ENCODE assay signal across 18 mouse cellular contexts in the genomic region with DNA sequence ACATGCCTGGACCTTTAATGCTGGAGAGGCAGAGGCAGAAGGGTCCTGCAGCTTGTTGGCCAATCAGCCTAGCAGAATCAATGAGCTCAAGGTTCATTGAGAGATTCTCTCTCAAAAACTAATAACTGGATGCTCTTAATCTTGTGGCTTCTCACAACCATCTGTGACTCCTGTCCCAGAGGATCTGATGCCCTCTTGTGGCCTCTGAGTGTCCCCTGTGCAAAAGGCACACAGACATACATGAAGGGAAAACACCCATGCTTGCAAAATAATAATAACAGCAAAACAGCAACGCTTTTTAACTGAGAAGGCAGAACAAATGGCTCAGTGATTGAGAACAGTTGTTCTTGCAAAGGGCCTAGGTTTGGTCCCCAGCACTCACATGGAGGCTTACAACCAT. TPM values are rescaled to one million over a fixed set of nuclear protein-coding genes. Genes with fewer than 3 reads are reported as not detected.
A peak's percentile ranks its signal among the peaks of the same experiment; 100 is the strongest.
DNase-seq lines count a peak whose midpoint lies in the region; ATAC-seq and TF ChIP-seq lines count a peak whose summit lies in the region.
"Had no signal": no experiment of that assay in that cellular context is flagged by ENCODE, and none has a peak within 500 bp of the region (broad histone marks: within the 10 kb centered on the region; RNA-seq: fewer than 3 reads in every experiment).

No protein-coding gene starts in this region.

- TF ChIP-seq CTCF in cerebellum, adult 2 months (IDR thresholded peaks at IDR 0.05; ENCODE audit: borderline replicate concordance, insufficient read depth, low read depth, low read length) = peak; percentile 2; the same call in 1 of the 2 replicates
- no peak for TF ChIP-seq CTCF in liver, adult 2 months (IDR thresholded peaks at IDR 0.05; ENCODE audit: low read depth, low read length)
- TF ChIP-seq CTCF in stomach, postnatal 0 days (IDR thresholded peaks at IDR 0.05; ENCODE audit: low read depth) = peak; percentile 44

- no peak overlapping the region for H3K27ac ChIP-seq in cerebellum, adult 2 months (ENCODE audit: insufficient read depth, low read length)
- no peak overlapping the region for H3K27ac ChIP-seq in liver, adult 2 months (replicated peaks; ENCODE audit: insufficient read depth, low read depth, low read length)
- H3K27ac ChIP-seq in stomach, postnatal 0 days (replicated peaks) = no peak overlapping the region
- H3K27ac ChIP-seq: embryonic facial prominence, embryonic 13.5 days; midbrain, embryonic 13.5 days had no signal

- no peak for ATAC-seq in stomach, postnatal 0 days (ENCODE audit: low FRiP score, low TSS enrichment)
- no peak for ATAC-seq in inflammation-experienced regulatory T-cells, adult 6 months
- ATAC-seq: intestine, embryonic 16.5 days; midbrain, embryonic 13.5 days; Patski had no signal

- 58% methylated on average over 1 of the region's 1 CpGs for WGBS in cerebellum, adult 2 months
- 55% methylated on average over 1 of the region's 1 CpGs for WGBS in liver, adult 2 months
- WGBS in stomach, postnatal 0 days = 62% methylated on average over 1 of the region's 1 CpGs

- H3K4me3 ChIP-seq in cerebellum, adult 2 months (replicated peaks; ENCODE audit: insufficient read depth, low read depth, low read length) = no peak overlapping the region
- H3K4me3 ChIP-seq in liver, adult 2 months (ENCODE audit: insufficient read depth, low read depth, low read length) = no peak overlapping the region
- H3K4me3 ChIP-seq in stomach, postnatal 0 days (ENCODE audit: low read depth, low read length) = no peak overlapping the region
- H3K4me3 ChIP-seq: embryonic facial prominence, embryonic 13.5 days; midbrain, embryonic 13.5 days had no signal

- H3K27me3 ChIP-seq in cerebellum, adult 2 months (ENCODE audit: control insufficient read depth, insufficient read depth, low read length) = no peaks in the 10 kb centered on the region
- H3K27me3 ChIP-seq in liver, adult 2 months (ENCODE audit: control insufficient read depth, insufficient read depth, low read length) = no peaks in the 10 kb centered on the region
- no peaks in the 10 kb centered on the region for H3K27me3 ChIP-seq in stomach, postnatal 0 days (ENCODE audit: control insufficient read depth, insufficient read depth, low read length)
- H3K27me3 ChIP-seq: embryonic facial prominence, embryonic 13.5 days; midbrain, embryonic 13.5 days had no signal

- no peak overlapping the region for H3K4me2 ChIP-seq in stomach, postnatal 0 days (replicated peaks; ENCODE audit: low read depth)
- H3K4me2 ChIP-seq: embryonic facial prominence, embryonic 13.5 days; midbrain, embryonic 13.5 days had no signal

- H3K79me2 ChIP-seq in liver, adult 2 months (ENCODE audit: control insufficient read depth, insufficient read depth, low read length) = no peaks in the 10 kb centered on the region

- no peak for TF ChIP-seq POLR2A in cerebellum, adult 2 months (IDR thresholded peaks at IDR 0.05; ENCODE audit: borderline replicate concordance, insufficient read depth, low read length)
- no peak for TF ChIP-seq POLR2A in liver, adult 2 months (IDR thresholded peaks at IDR 0.05; ENCODE audit: extremely low read depth, insufficient read depth, low read length)

- H3K9me3 ChIP-seq in stomach, postnatal 0 days (ENCODE audit: control insufficient read depth, low read length) = no peaks in the 10 kb centered on the region
- H3K9me3 ChIP-seq: embryonic facial prominence, embryonic 13.5 days; midbrain, embryonic 13.5 days had no signal

- DNase-seq in cerebellum, adult 2 months = no peak
- no peak for DNase-seq in cerebellum, postnatal 25 days
- DNase-seq in liver, adult 2 months (ENCODE audit: extremely low read depth, low read depth, low spot score) = peak; percentile 0
- DNase-seq in liver = no peak
- DNase-seq in thymus, postnatal 4 days = peak; percentile 21
- no peak for DNase-seq in thymus, postnatal 25 days
- no peak for DNase-seq in stomach, postnatal 0 days (ENCODE audit: low spot score)
- DNase-seq: B cell, adult 2 months; cerebellum, adult 11 months; gastrocnemius, postnatal 36 days; kidney, postnatal 4 days; right cerebral cortex, adult 18-20 months had no signal

- no peaks in the 10 kb centered on the region for H3K36me3 ChIP-seq in liver, adult 2 months (ENCODE audit: control insufficient read depth, insufficient read depth, low read length)
- no peaks in the 10 kb centered on the region for H3K36me3 ChIP-seq in stomach, postnatal 0 days (ENCODE audit: control insufficient read depth, insufficient read depth, low read length)
- H3K36me3 ChIP-seq: embryonic facial prominence, embryonic 13.5 days; midbrain, embryonic 13.5 days had no signal

- TF ChIP-seq EP300 in stomach, postnatal 0 days (optimal IDR thresholded peaks at IDR 0.05) = no peak

- no peak overlapping the region for H3K9ac ChIP-seq in liver, adult 2 months (ENCODE audit: low read depth, low read length)
- H3K9ac ChIP-seq in stomach, postnatal 0 days (ENCODE audit: low read length) = no peak overlapping the region
- H3K9ac ChIP-seq: embryonic facial prominence, embryonic 13.5 days; midbrain, embryonic 13.5 days had no signal

- H3K4me1 ChIP-seq in cerebellum, adult 2 months (ENCODE audit: control insufficient read depth, insufficient read depth, low read length) = no peaks in the 10 kb centered on the region
- H3K4me1 ChIP-seq in liver, adult 2 months (ENCODE audit: control insufficient read depth, insufficient read depth, low read length) = no peaks in the 10 kb centered on the region
- H3K4me1 ChIP-seq in stomach, postnatal 0 days (replicated peaks; ENCODE audit: control insufficient read depth, insufficient read depth) = no peaks in the 10 kb centered on the region
- H3K4me1 ChIP-seq: embryonic facial prominence, embryonic 13.5 days; midbrain, embryonic 13.5 days had no signal

RNA-seq across cellular contexts. Expression of gene Map1s, which starts 44.1 kb away (rescaled TPM):
- polyA plus RNA-seq in cerebellum, adult 2 months (2012; rRNA removed) = 53.4 and 53.7 TPM in 2 replicates
- 1.8 and 3.0 TPM in 2 replicates for total RNA-seq in liver, adult 2 months (2014; rRNA removed)
- polyA plus RNA-seq in liver, adult 2 months (2012; rRNA removed) = 4.6 and 8.7 TPM in 2 replicates
- 15.2 and 15.6 TPM in 2 replicates for polyA plus RNA-seq in stomach, postnatal 0 days (2015; fragmentation: Nextera tagmentation; extraction: Ambion mirVana)
- 10 to 100 TPM; 13.9 to 16.7 (median 13.9) TPM for polyA plus RNA-seq in inflammation-experienced regulatory T-cells, adult 6 months (2017; shearing (Covaris generic))

RNA-seq across cellular contexts. Expression of gene Rpl18a, which starts 52.6 kb away (rescaled TPM):
- polyA plus RNA-seq in cerebellum, adult 2 months (2012; rRNA removed) = 1,458 and 1,510 TPM in 2 replicates
- total RNA-seq in liver, adult 2 months (2014; rRNA removed) = 318 and 506 TPM in 2 replicates
- 1,953 and 2,350 TPM in 2 replicates for polyA plus RNA-seq in liver, adult 2 months (2012; rRNA removed)
- polyA plus RNA-seq in stomach, postnatal 0 days (2015; fragmentation: Nextera tagmentation; extraction: Ambion mirVana) = 4,207 and 4,214 TPM in 2 replicates
- polyA plus RNA-seq in inflammation-experienced regulatory T-cells, adult 6 months (2017; shearing (Covaris generic)) = over 10,000 TPM in 2 of 3 experiments, 1,000 to 10,000 TPM in 1; 6,080 to 11,053 (median 10,917) TPM

RNA-seq across cellular contexts. Expression of gene Slc5a5, which starts 57.3 kb away (rescaled TPM):
- 6.7 and 6.9 TPM in 2 replicates for polyA plus RNA-seq in cerebellum, adult 2 months (2012; rRNA removed)
- not detected in 2 replicates for total RNA-seq in liver, adult 2 months (2014; rRNA removed)
- not detected in 2 replicates for polyA plus RNA-seq in liver, adult 2 months (2012; rRNA removed)
- polyA plus RNA-seq in stomach, postnatal 0 days (2015; fragmentation: Nextera tagmentation; extraction: Ambion mirVana) = 42.8 and 58.5 TPM in 2 replicates
- not detected for polyA plus RNA-seq in inflammation-experienced regulatory T-cells, adult 6 months (2017; shearing (Covaris generic))
- polyA plus RNA-seq: heart, embryonic 14.5 days had no signal

Comparison
In these comparisons a context has a peak if more than half of its experiments do, and no peak if none do; other contexts are left out.
1. DNase-seq: peak in liver, adult 2 months (single experiment) and thymus, postnatal 4 days (single experiment); none in cerebellum, adult 2 months (0 of 2), cerebellum, postnatal 25 days (0 of 2), liver (single experiment), thymus, postnatal 25 days (single experiment) and stomach, postnatal 0 days (single experiment).